In genomic region chr11:68956697-68957096, GRCm38 (mm10) we compare ENCODE assay signal across 8 mouse cellular contexts. TPM values are rescaled to one million over a fixed set of nuclear protein-coding genes. Genes with fewer than 3 reads are reported as not detected.
A peak's percentile ranks its signal among the peaks of the same experiment; 100 is the strongest.
DNase-seq lines count a peak whose midpoint lies in the region; ATAC-seq lines count a peak whose summit lies in the region.

No protein-coding gene starts in this region.

- no peak overlapping the region for H3K27ac ChIP-seq in midbrain, embryonic 11.5 days (ENCODE audit: low read depth, low read length)
- no peak overlapping the region for H3K27ac ChIP-seq in midbrain, embryonic 16.5 days (ENCODE audit: low read length)
- no peak overlapping the region for H3K27ac ChIP-seq in limb, embryonic 12.5 days
- H3K27ac ChIP-seq in stomach, embryonic 16.5 days (ENCODE audit: low read length), result peak overlapping the region; percentile 34; the same call in 1 of the 2 replicates
- no peak overlapping the region for H3K27ac ChIP-seq in midbrain, embryonic 15.5 days

- DNase-seq in midbrain, embryonic 11.5 days (ENCODE audit: low spot score, missing footprints), result peak; percentile 82
- DNase-seq in heart, postnatal 10 days, result peak; percentile 48 to 59
- no peak for DNase-seq in embryo, embryonic 11 days
- no peak for DNase-seq in spleen, postnatal 14 days (ENCODE audit: low spot score in 2 of 2)

- no peak for ATAC-seq in midbrain, embryonic 11.5 days (ENCODE audit: low FRiP score)
- ATAC-seq in midbrain, embryonic 16.5 days, result no peak
- no peak for ATAC-seq in limb, embryonic 12.5 days (ENCODE audit: insufficient number of reproducible peaks, insufficient read depth, low FRiP score, low TSS enrichment, low read depth)
- ATAC-seq in stomach, embryonic 16.5 days (ENCODE audit: insufficient read depth, low FRiP score), result no peak
- no peak for ATAC-seq in midbrain, embryonic 15.5 days (replicated peaks)

- 22% methylated on average over 13 of the region's 13 CpGs for WGBS in midbrain, embryonic 11.5 days
- 36% methylated on average over 13 of the region's 13 CpGs for WGBS in midbrain, embryonic 16.5 days
- 29% methylated on average over 13 of the region's 13 CpGs for WGBS in limb, embryonic 12.5 days
- WGBS in stomach, embryonic 16.5 days, result 37% methylated on average over 13 of the region's 13 CpGs
- WGBS in midbrain, embryonic 15.5 days, result 32% methylated on average over 13 of the region's 13 CpGs

- no peaks in the 10 kb centered on the region for H3K9me3 ChIP-seq in midbrain, embryonic 11.5 days (ENCODE audit: control insufficient read depth, low read length)
- no peaks in the 10 kb centered on the region for H3K9me3 ChIP-seq in midbrain, embryonic 16.5 days (replicated peaks; ENCODE audit: control insufficient read depth, low read length, poor library complexity, severe bottlenecking)
- H3K9me3 ChIP-seq in limb, embryonic 12.5 days, result no peaks in the 10 kb centered on the region
- H3K9me3 ChIP-seq in stomach, embryonic 16.5 days (replicated peaks; ENCODE audit: control insufficient read depth, low read length), result no peaks in the 10 kb centered on the region
- no peaks in the 10 kb centered on the region for H3K9me3 ChIP-seq in midbrain, embryonic 15.5 days

- peaks cover 10% of the 10 kb centered on the region for H3K4me1 ChIP-seq in midbrain, embryonic 11.5 days (ENCODE audit: control insufficient read depth, insufficient read depth, low read length)
- H3K4me1 ChIP-seq in midbrain, embryonic 16.5 days (ENCODE audit: control insufficient read depth, insufficient read depth, low read length), result peaks cover 12% of the 10 kb centered on the region
- H3K4me1 ChIP-seq in limb, embryonic 12.5 days (replicated peaks), result peaks cover 22% of the 10 kb centered on the region
- 0 out of 2 replicates have a peak, but pooled peaks cover 4% of the 10 kb centered on the region for H3K4me1 ChIP-seq in stomach, embryonic 16.5 days (ENCODE audit: control insufficient read depth, insufficient read depth, low read length)
- H3K4me1 ChIP-seq in midbrain, embryonic 15.5 days, result peaks cover 12% of the 10 kb centered on the region

- H3K36me3 ChIP-seq in midbrain, embryonic 11.5 days (ENCODE audit: control insufficient read depth, insufficient read depth, low read length), result no peaks in the 10 kb centered on the region
- H3K36me3 ChIP-seq in midbrain, embryonic 16.5 days (ENCODE audit: control insufficient read depth, insufficient read depth, low read length), result no peaks in the 10 kb centered on the region
- no peaks in the 10 kb centered on the region for H3K36me3 ChIP-seq in limb, embryonic 12.5 days
- no peaks in the 10 kb centered on the region for H3K36me3 ChIP-seq in stomach, embryonic 16.5 days (ENCODE audit: control insufficient read depth, insufficient read depth, low read length)
- H3K36me3 ChIP-seq in midbrain, embryonic 15.5 days (replicated peaks), result no peaks in the 10 kb centered on the region

- H3K27me3 ChIP-seq in midbrain, embryonic 11.5 days (ENCODE audit: control insufficient read depth, insufficient read depth, low read length), result peaks cover 27% of the 10 kb centered on the region
- peaks cover 23% of the 10 kb centered on the region for H3K27me3 ChIP-seq in midbrain, embryonic 16.5 days (ENCODE audit: control insufficient read depth, insufficient read depth, low read depth, low read length)
- H3K27me3 ChIP-seq in limb, embryonic 12.5 days, result peaks cover 53% of the 10 kb centered on the region
- peaks cover 16% of the 10 kb centered on the region; the same call in 1 of the 2 replicates for H3K27me3 ChIP-seq in stomach, embryonic 16.5 days (ENCODE audit: control insufficient read depth, insufficient read depth, low read length)
- H3K27me3 ChIP-seq in midbrain, embryonic 15.5 days (replicated peaks), result peaks cover 25% of the 10 kb centered on the region

- H3K9ac ChIP-seq in midbrain, embryonic 11.5 days (ENCODE audit: low read length), result no peak overlapping the region
- H3K9ac ChIP-seq in midbrain, embryonic 16.5 days (ENCODE audit: low read depth, low read length), result no peak overlapping the region
- peak overlapping the region; percentile 37; the same call in 1 of the 2 replicates for H3K9ac ChIP-seq in limb, embryonic 12.5 days (replicated peaks)
- H3K9ac ChIP-seq in stomach, embryonic 16.5 days (ENCODE audit: low read length), result peak overlapping the region; percentile 32
- no peak overlapping the region for H3K9ac ChIP-seq in midbrain, embryonic 15.5 days

- H3K4me3 ChIP-seq in midbrain, embryonic 11.5 days (ENCODE audit: low read depth, low read length), result no peak overlapping the region
- no peak overlapping the region for H3K4me3 ChIP-seq in midbrain, embryonic 16.5 days (ENCODE audit: low read depth, low read length)
- 0 out of 2 replicates have a peak overlapping the region, but pooled peaks have one; percentile 15 for H3K4me3 ChIP-seq in limb, embryonic 12.5 days (replicated peaks)
- H3K4me3 ChIP-seq in stomach, embryonic 16.5 days (replicated peaks; ENCODE audit: low read length), result peak overlapping the region; percentile 21
- no peak overlapping the region for H3K4me3 ChIP-seq in midbrain, embryonic 15.5 days

- H3K4me2 ChIP-seq in midbrain, embryonic 11.5 days, result no peak overlapping the region
- no peak overlapping the region for H3K4me2 ChIP-seq in midbrain, embryonic 16.5 days (ENCODE audit: low read length)
- H3K4me2 ChIP-seq in limb, embryonic 12.5 days, result peak overlapping the region; percentile 27
- H3K4me2 ChIP-seq in stomach, embryonic 16.5 days (ENCODE audit: low read depth, low read length), result peak overlapping the region; percentile 7; the same call in 1 of the 2 replicates
- no peak overlapping the region for H3K4me2 ChIP-seq in midbrain, embryonic 15.5 days

- intact Hi-C loops in heart, postnatal 10 days (cut with DNase I), result no loop called here

RNA-seq across cellular contexts. Expression of gene Arhgef15, which starts 0.6 kb away (rescaled TPM):
- polyA plus RNA-seq in midbrain, embryonic 11.5 days (2014; fragmentation: Nextera tagmentation; extraction: Ambion mirVana), result 3.7 and 4.2 TPM in 2 replicates
- polyA plus RNA-seq in midbrain, embryonic 16.5 days (2015; fragmentation: Nextera tagmentation; extraction: Ambion mirVana), result 27.7 and 30.5 TPM in 2 replicates
- total RNA-seq in heart, postnatal 10 days (2021), result 10 to 100 TPM; 43.2 to 49.6 TPM
- 6.1 and 7.0 TPM in 2 replicates for polyA plus RNA-seq in limb, embryonic 12.5 days (2016; fragmentation: Nextera tagmentation; extraction: Ambion mirVana)
- 9.6 and 10.3 TPM in 2 replicates for polyA plus RNA-seq in stomach, embryonic 16.5 days (2015; fragmentation: Nextera tagmentation; extraction: Ambion mirVana)
- polyA plus RNA-seq in midbrain, embryonic 15.5 days (2015; fragmentation: Nextera tagmentation; extraction: Ambion mirVana), result 24.2 and 28.7 TPM in 2 replicates

RNA-seq across cellular contexts. Expression of gene Slc25a35, which starts 11.2 kb away (rescaled TPM):
- polyA plus RNA-seq in midbrain, embryonic 11.5 days (2014; fragmentation: Nextera tagmentation; extraction: Ambion mirVana), result 1.1 and 1.2 TPM in 2 replicates
- polyA plus RNA-seq in midbrain, embryonic 16.5 days (2015; fragmentation: Nextera tagmentation; extraction: Ambion mirVana), result 1.4 and 1.6 TPM in 2 replicates
- total RNA-seq in heart, postnatal 10 days (2021), result 1 to 10 TPM; 3.4 to 4.3 TPM
- polyA plus RNA-seq in limb, embryonic 12.5 days (2016; fragmentation: Nextera tagmentation; extraction: Ambion mirVana), result 2.3 and 2.6 TPM in 2 replicates
- polyA plus RNA-seq in stomach, embryonic 16.5 days (2015; fragmentation: Nextera tagmentation; extraction: Ambion mirVana), result 5.2 and 6.3 TPM in 2 replicates
- polyA plus RNA-seq in midbrain, embryonic 15.5 days (2015; fragmentation: Nextera tagmentation; extraction: Ambion mirVana), result 1.3 and 1.6 TPM in 2 replicates

RNA-seq across cellular contexts. Expression of gene Rangrf, which starts 18.3 kb away (rescaled TPM):
- 54.5 and 55.3 TPM in 2 replicates for polyA plus RNA-seq in midbrain, embryonic 11.5 days (2014; fragmentation: Nextera tagmentation; extraction: Ambion mirVana)
- 23.3 and 24.8 TPM in 2 replicates for polyA plus RNA-seq in midbrain, embryonic 16.5 days (2015; fragmentation: Nextera tagmentation; extraction: Ambion mirVana)
- total RNA-seq in heart, postnatal 10 days (2021), result 10 to 100 TPM; 40.1 to 46.8 TPM
- polyA plus RNA-seq in limb, embryonic 12.5 days (2016; fragmentation: Nextera tagmentation; extraction: Ambion mirVana), result 64.6 and 69.6 TPM in 2 replicates
- polyA plus RNA-seq in stomach, embryonic 16.5 days (2015; fragmentation: Nextera tagmentation; extraction: Ambion mirVana), result 46.7 and 57.6 TPM in 2 replicates
- polyA plus RNA-seq in midbrain, embryonic 15.5 days (2015; fragmentation: Nextera tagmentation; extraction: Ambion mirVana), result 22.0 and 22.7 TPM in 2 replicates

RNA-seq across cellular contexts. Expression of gene Odf4, which starts 29.8 kb away (rescaled TPM):
- not detected in 2 replicates for polyA plus RNA-seq in midbrain, embryonic 11.5 days (2014; fragmentation: Nextera tagmentation; extraction: Ambion mirVana)
- 0.68 and 1.3 TPM in 2 replicates for polyA plus RNA-seq in midbrain, embryonic 16.5 days (2015; fragmentation: Nextera tagmentation; extraction: Ambion mirVana)
- total RNA-seq in heart, postnatal 10 days (2021), result not detected
- not detected in 2 replicates for polyA plus RNA-seq in limb, embryonic 12.5 days (2016; fragmentation: Nextera tagmentation; extraction: Ambion mirVana)
- polyA plus RNA-seq in stomach, embryonic 16.5 days (2015; fragmentation: Nextera tagmentation; extraction: Ambion mirVana), result 0.30 TPM in 1 of 2 replicates, not detected in the other
- polyA plus RNA-seq in midbrain, embryonic 15.5 days (2015; fragmentation: Nextera tagmentation; extraction: Ambion mirVana), result 0.60 and 0.84 TPM in 2 replicates

RNA-seq across cellular contexts. Expression of gene Pfas, which starts 51.6 kb away (rescaled TPM):
- polyA plus RNA-seq in midbrain, embryonic 11.5 days (2014; fragmentation: Nextera tagmentation; extraction: Ambion mirVana), result 31.2 and 33.0 TPM in 2 replicates
- polyA plus RNA-seq in midbrain, embryonic 16.5 days (2015; fragmentation: Nextera tagmentation; extraction: Ambion mirVana), result 15.8 and 16.8 TPM in 2 replicates
- 1 to 10 TPM; 9.3 to 9.5 TPM for total RNA-seq in heart, postnatal 10 days (2021)
- 45.7 and 48.5 TPM in 2 replicates for polyA plus RNA-seq in limb, embryonic 12.5 days (2016; fragmentation: Nextera tagmentation; extraction: Ambion mirVana)
- polyA plus RNA-seq in stomach, embryonic 16.5 days (2015; fragmentation: Nextera tagmentation; extraction: Ambion mirVana), result 24.1 and 25.2 TPM in 2 replicates
- 16.9 and 18.7 TPM in 2 replicates for polyA plus RNA-seq in midbrain, embryonic 15.5 days (2015; fragmentation: Nextera tagmentation; extraction: Ambion mirVana)

Comparison
In these comparisons a context has a peak if more than half of its experiments do, and no peak if none do; other contexts are left out.
1. DNase-seq: peak in midbrain, embryonic 11.5 days (single experiment) and heart, postnatal 10 days (2 of 2); none in embryo, embryonic 11 days (single experiment) and spleen, postnatal 14 days (0 of 2).
2. H3K4me2 ChIP-seq: peak in limb, embryonic 12.5 days (single experiment) and stomach, embryonic 16.5 days (single experiment); none in midbrain, embryonic 11.5 days (single experiment), midbrain, embryonic 16.5 days (single experiment) and midbrain, embryonic 15.5 days (single experiment).
3. H3K4me3 ChIP-seq: peak in limb, embryonic 12.5 days (single experiment) and stomach, embryonic 16.5 days (single experiment); none in midbrain, embryonic 11.5 days (single experiment), midbrain, embryonic 16.5 days (single experiment) and midbrain, embryonic 15.5 days (single experiment).
4. H3K9ac ChIP-seq: peak in limb, embryonic 12.5 days (single experiment) and stomach, embryonic 16.5 days (single experiment); none in midbrain, embryonic 11.5 days (single experiment), midbrain, embryonic 16.5 days (single experiment) and midbrain, embryonic 15.5 days (single experiment).